Mouse (Mus musculus) embryonic fibroblast, embryonic 13.5 days (primary cell): ENCODE data around the gene Apba1. TPM values are rescaled to one million over a fixed set of nuclear protein-coding genes. Genes with fewer than 3 reads are reported as not detected.

Source experiments
- H3K27ac ChIP-seq: 2 replicates; pipeline ENCODE4 v1.5.1; 2012; ENCODE audit warnings: low read length, control low read depth, inconsistent platforms; ENCODE audit not compliant: insufficient read depth
- H3K4me1 ChIP-seq: 2 replicates; pipeline ENCODE4 v1.6.1; 2011; ENCODE audit warnings: low read length; ENCODE audit not compliant: control insufficient read depth, insufficient read depth
- H3K4me3 ChIP-seq: 2 replicates; pipeline ENCODE4 v1.5.1; 2011; ENCODE audit warnings: mild to moderate bottlenecking, control low read depth, low read length; ENCODE audit not compliant: insufficient read depth
- CTCF ChIP-seq: IDR thresholded peaks from 2 replicates; pipeline ENCODE4 v1.5.1; 2011; ENCODE audit warnings: mild to moderate bottlenecking, control low read depth, low read length, moderate library complexity, borderline replicate concordance; ENCODE audit not compliant: insufficient read depth
- POLR2A ChIP-seq: IDR thresholded peaks from 2 replicates; pipeline ENCODE4 v1.6.1; 2011; ENCODE audit warnings: low read depth, mild to moderate bottlenecking, control low read depth, low read length, moderate library complexity
- polyA plus RNA-seq: library from polyadenylated mRNA; stranded (reverse); fragments of >200 nt; gene quantifications from 2 replicates; pipeline ENCODE4 v1.2.4, GENCODE M21; 2011; ENCODE audit warnings: low read depth; ENCODE audit not compliant: missing spikeins, insufficient read length

The Apba1 gene
- polyA plus RNA-seq, 1 experiment: 7.5 TPM

GRCm38 (mm10) chr19:23803221-23803870, 44.7 kb downstream of the Apba1 start:
- H3K27ac ChIP-seq: no peak overlapping the region
- H3K4me3 ChIP-seq: no peak overlapping the region
- TF ChIP-seq CTCF: no peak
- H3K4me1 ChIP-seq: no peaks in the 10 kb centered on the region

DNA sequence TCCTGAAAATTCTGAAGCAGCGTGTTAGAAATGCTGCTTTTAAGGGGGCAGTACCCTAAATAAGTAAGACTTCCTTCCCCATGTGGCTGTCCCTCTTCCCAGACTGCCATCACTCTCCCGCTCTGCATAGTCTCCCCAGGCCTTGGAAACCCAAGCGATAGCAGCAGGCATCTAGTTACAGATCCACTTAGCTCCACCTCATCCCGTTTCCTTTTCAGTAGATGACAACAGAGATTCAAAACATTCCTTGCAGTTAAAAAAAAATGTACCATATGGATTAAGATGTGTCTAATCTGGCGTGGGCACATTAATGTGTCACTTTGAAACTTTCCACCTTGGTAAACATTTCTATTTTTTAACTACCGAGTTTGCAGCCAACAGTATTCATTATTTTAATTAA, 48.1 kb downstream of the Apba1 start:
- no peak overlapping the region for H3K4me3 ChIP-seq
- no peak overlapping the region for H3K27ac ChIP-seq
- TF ChIP-seq CTCF (no peak), POLR2A (no peak)
- H3K4me1 ChIP-seq: no peaks in the 10 kb centered on the region

GRCm38 (mm10) chr19:23807371-23807770, 48.7 kb downstream of the Apba1 start:
- H3K27ac ChIP-seq: no peak overlapping the region
- TF ChIP-seq CTCF (no peak), POLR2A (no peak)
- H3K4me3 ChIP-seq: no peak overlapping the region
- H3K4me1 ChIP-seq: no peaks in the 10 kb centered on the region

GRCm38 (mm10) chr19:23809236-23809635, 50.5 kb downstream of the Apba1 start:
- Histone ChIP-seq H3K27ac (no peak overlapping the region), H3K4me1 (no peaks in the 10 kb centered on the region), H3K4me3 (no peak overlapping the region)
- TF ChIP-seq POLR2A (no peak), CTCF (no peak)

GRCm38 (mm10) chr19:23810512-23810911, 51.8 kb downstream of the Apba1 start:
- no peaks in the 10 kb centered on the region for H3K4me1 ChIP-seq
- H3K4me3 ChIP-seq: no peak overlapping the region
- TF ChIP-seq POLR2A: no peak
- no peak overlapping the region for H3K27ac ChIP-seq

DNA sequence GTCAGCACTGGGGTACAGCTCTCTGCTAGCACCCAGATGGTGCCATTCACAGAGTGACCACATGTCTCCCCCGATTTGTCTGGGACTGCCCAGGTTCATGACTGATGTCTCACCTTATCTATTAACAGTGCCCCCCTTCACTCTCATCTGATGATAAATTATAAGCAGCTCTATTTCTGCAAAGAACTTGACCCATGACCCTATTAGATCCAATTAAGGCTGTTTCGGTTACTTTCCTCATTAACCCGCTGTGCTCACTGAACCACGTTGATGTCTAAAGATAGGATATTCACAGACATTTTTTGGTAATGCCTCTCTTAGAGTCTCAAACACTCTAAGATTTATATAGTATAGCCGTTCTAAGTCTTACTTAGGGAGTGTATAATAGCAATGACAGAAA, 52.3 kb downstream of the Apba1 start:
- H3K4me3 ChIP-seq: no peak overlapping the region
- TF ChIP-seq POLR2A (no peak), CTCF (no peak)
- H3K27ac ChIP-seq: no peak overlapping the region
- H3K4me1 ChIP-seq: no peaks in the 10 kb centered on the region

- H3K4me3 ChIP-seq: no peak overlapping the region
- no peaks in the 10 kb centered on the region for H3K4me1 ChIP-seq
- H3K27ac ChIP-seq: no peak overlapping the region
- TF ChIP-seq POLR2A: no peak
- TF ChIP-seq CTCF: no peak
Observed at GRCm38 (mm10) chr19:23816762-23817161, 58.1 kb downstream of the Apba1 start.

DNA sequence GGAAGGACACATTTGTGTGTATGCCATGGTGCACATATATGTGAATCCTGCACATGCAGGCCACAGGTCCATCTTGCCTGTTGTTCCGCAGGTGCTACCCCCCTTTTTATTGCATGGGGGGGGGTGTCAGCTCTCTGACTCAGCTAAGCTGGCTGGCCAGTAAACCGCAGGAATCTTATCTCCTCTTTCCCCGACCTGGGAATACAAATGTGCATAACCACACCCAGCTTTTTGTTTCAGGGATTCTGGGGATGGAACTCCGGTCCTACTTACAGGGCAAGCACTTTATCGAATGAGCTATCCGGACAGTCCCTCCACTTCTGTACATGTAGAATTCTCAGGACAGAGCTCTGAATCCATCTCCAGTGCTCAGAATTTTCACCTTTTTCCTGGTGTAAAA, 58.5 kb downstream of the Apba1 start:
- no peak overlapping the region for H3K27ac ChIP-seq
- no peak overlapping the region for H3K4me3 ChIP-seq
- no peaks in the 10 kb centered on the region for H3K4me1 ChIP-seq
- TF ChIP-seq CTCF (no peak), POLR2A (no peak)

GRCm38 (mm10) chr19:23819882-23820281, 61.2 kb downstream of the Apba1 start:
- no peak overlapping the region for H3K4me3 ChIP-seq
- H3K27ac ChIP-seq: no peak overlapping the region
- no peak for TF ChIP-seq CTCF
- no peak for TF ChIP-seq POLR2A
- peaks cover 3% of the 10 kb centered on the region; the same call in 1 of the 2 replicates for H3K4me1 ChIP-seq

DNA sequence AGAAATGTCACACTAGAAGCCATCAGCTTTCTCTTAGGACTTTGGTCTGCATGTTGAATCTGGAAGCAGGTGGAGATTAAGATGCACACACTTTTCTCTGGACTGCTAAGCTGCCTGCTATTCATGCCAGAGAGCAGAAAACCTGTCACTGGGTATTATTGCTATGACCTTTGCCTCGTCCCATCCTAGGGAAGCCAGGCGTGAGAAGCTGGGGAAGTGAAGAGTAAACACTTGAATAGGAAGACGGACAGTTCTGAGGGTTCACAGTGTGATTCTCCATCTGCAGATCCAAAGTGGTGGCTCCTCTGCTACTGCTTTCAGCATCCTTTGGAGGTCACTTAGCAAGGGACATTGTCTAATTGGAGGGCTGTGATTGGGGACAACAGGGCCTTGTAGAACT, 63.8 kb downstream of the Apba1 start:
- Histone ChIP-seq H3K4me1 (peaks cover 3% of the 10 kb centered on the region; the same call in 1 of the 2 replicates), H3K4me3 (no peak overlapping the region), H3K27ac (peak overlapping the region; percentile 96)
- no peak for TF ChIP-seq POLR2A
- no peak for TF ChIP-seq CTCF

DNA sequence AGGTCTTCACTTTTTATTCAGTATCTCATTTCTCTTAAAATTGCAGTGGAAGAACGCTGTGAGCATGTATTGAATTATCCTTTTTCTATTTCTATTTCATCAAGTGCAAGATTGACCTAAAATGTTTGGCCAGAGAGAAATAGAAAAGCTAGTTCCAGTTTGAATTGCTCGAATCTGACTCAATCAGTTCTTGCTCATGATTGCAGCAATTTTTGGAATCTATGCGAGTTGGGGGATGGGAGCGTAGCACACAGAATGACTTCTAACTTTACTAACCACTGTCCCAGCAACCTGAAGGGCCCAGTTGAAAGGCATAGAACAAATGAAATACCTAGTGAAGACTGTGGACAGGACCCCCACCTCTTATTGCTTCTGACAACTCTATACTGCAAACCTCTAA, 64.8 kb downstream of the Apba1 start:
- Histone ChIP-seq H3K4me3 (no peak overlapping the region), H3K4me1 (peaks cover 3% of the 10 kb centered on the region; the same call in 1 of the 2 replicates), H3K27ac (peak overlapping the region; percentile 96)
- TF ChIP-seq CTCF (no peak), POLR2A (no peak)
